Mouse (Mus musculus) limb, embryonic 14.5 days (tissue): ENCODE results near the gene Slc35e3. TPM values are rescaled to one million over a fixed set of nuclear protein-coding genes. Genes with fewer than 3 reads are reported as not detected.

Experiments
- ATAC-seq: fragments of 200-750 bp; cut with Nextera tagmentation; 2 replicates; pipeline ENCODE4 v1.8.0; 2017; ENCODE audit warnings: low read depth, moderate number of reproducible peaks, moderate TSS enrichment; ENCODE audit not compliant: low FRiP score
- DNase-seq: peaks from one replicate; pipeline ENCODE4 v3.0.0-alpha.2; 2015; ENCODE audit warnings: low spot score
- H3K27ac ChIP-seq: fragments of 300-500 bp; sonication (generic); replicated peaks from 2 replicates; pipeline ENCODE4 v1.5.1; 2014; ENCODE audit warnings: low read depth, mild to moderate bottlenecking, low read length, moderate library complexity, mixed read lengths
- H3K27me3 ChIP-seq: fragments of 300-500 bp; sonication (generic); 2 replicates; pipeline ENCODE4 v1.6.1; 2014; ENCODE audit warnings: low read length, mixed read lengths; ENCODE audit not compliant: control insufficient read depth, insufficient read depth
- H3K36me3 ChIP-seq: fragments of 300-500 bp; sonication (generic); 2 replicates; pipeline ENCODE4 v1.6.1; 2014; ENCODE audit warnings: mild to moderate bottlenecking, low read length, moderate library complexity, mixed read lengths; ENCODE audit not compliant: control insufficient read depth, insufficient read depth
- H3K4me1 ChIP-seq: fragments of 300-500 bp; sonication (generic); 2 replicates; pipeline ENCODE4 v1.6.1; 2014; ENCODE audit warnings: antibody characterized with exemption, low read length, mixed read lengths; ENCODE audit not compliant: control insufficient read depth, insufficient read depth
- H3K4me2 ChIP-seq: fragments of 300-500 bp; sonication (generic); replicated peaks from 2 replicates; pipeline ENCODE4 v1.6.1; 2014; ENCODE audit warnings: low read depth, mild to moderate bottlenecking, low read length, moderate library complexity; ENCODE audit not compliant: severe bottlenecking
- H3K4me3 ChIP-seq: fragments of 300-500 bp; sonication (generic); replicated peaks from 2 replicates; pipeline ENCODE4 v1.5.1; 2014; ENCODE audit warnings: low read length
- H3K9ac ChIP-seq: fragments of 300-500 bp; sonication (generic); 2 replicates; pipeline ENCODE4 v1.6.1; 2014; ENCODE audit warnings: mild to moderate bottlenecking, low read depth, low read length, moderate library complexity; ENCODE audit not compliant: severe bottlenecking
- H3K9me3 ChIP-seq: fragments of 300-500 bp; sonication (generic); 2 replicates; pipeline ENCODE4 v1.6.1; 2016; ENCODE audit warnings: low read length; ENCODE audit not compliant: control insufficient read depth
- POLR2A ChIP-seq: fragments of 200-500 bp; IDR thresholded peaks from 2 replicates; pipeline ENCODE4 v1.8.0; 2012; ENCODE audit warnings: inconsistent platforms, mild to moderate bottlenecking, moderate library complexity, borderline replicate concordance; ENCODE audit not compliant: insufficient read depth, insufficient read length; ENCODE audit errors: extremely low read depth
- WGBS: fragments of 180-500 bp; shearing (Covaris S2); extraction: QIAGEN DNeasy Blood & Tissue Kit; methylation state at CpG from one replicate; pipeline ENCODE4 v1.1.7; 2014; 5-methylcytosine and 5-hydroxymethylcytosine counted together
- polyA plus RNA-seq, 2 experiments: library from polyadenylated mRNA; depleted of rRNA in 1 of 2; stranded (reverse) in 1 of 2; unstranded in 1 of 2; fragments of >200 nt; fragmentation: Nextera tagmentation in 1 of 2; extraction: Ambion mirVana in 1 of 2; gene quantifications; 2 replicates each; pipeline versions ENCODE4 v1.2.1 to v1.2.3; 2012 to 2014

Gene Slc35e3
- polyA plus RNA-seq, 2 experiments, result 21.7 to 36.2 TPM

DNA sequence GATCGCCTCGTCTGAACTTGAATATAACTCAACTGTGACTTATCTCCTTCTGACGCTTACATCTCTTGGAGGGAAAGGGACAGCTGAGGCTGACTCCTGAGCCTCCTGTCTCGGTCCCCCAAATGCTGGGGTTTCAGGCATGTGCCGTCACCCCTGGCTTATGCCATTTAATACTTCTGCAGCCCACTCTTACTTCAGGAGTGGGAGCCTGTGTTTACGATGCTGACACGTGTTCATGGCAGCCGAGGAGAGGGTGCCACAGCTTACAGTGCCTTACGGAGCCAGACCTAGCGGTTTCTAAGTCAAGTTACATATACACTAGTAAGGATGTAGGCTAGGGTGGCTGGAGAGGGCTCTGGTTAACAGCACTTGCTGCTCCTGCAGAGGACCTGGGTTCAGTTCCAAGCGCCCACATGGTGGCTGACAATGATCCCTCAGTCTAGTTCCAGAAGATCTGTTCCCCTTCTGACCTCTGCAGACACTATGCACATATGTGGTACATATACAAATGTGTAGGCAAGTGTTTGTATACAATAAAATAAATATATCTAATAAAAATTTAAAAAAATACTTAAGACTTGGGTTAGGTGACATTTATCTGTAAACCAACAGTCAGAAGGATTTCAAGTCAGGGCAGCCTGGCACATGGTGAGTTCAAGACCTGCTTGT, 9.8 kb upstream of the Slc35e3 start:
- ATAC-seq, result no peak
- no peaks in the 10 kb centered on the region for H3K9me3 ChIP-seq
- H3K36me3 ChIP-seq, result peaks cover 92% of the 10 kb centered on the region
- no peaks in the 10 kb centered on the region for H3K27me3 ChIP-seq
- no peak overlapping the region for H3K4me3 ChIP-seq
- no peak for TF ChIP-seq POLR2A
- no peak overlapping the region for H3K4me2 ChIP-seq
- H3K27ac ChIP-seq, result no peak overlapping the region
- H3K9ac ChIP-seq, result no peak overlapping the region
- no peaks in the 10 kb centered on the region for H3K4me1 ChIP-seq
- no peak for DNase-seq
- 90% methylated on average over 11 of the region's 11 CpGs for WGBS

DNA sequence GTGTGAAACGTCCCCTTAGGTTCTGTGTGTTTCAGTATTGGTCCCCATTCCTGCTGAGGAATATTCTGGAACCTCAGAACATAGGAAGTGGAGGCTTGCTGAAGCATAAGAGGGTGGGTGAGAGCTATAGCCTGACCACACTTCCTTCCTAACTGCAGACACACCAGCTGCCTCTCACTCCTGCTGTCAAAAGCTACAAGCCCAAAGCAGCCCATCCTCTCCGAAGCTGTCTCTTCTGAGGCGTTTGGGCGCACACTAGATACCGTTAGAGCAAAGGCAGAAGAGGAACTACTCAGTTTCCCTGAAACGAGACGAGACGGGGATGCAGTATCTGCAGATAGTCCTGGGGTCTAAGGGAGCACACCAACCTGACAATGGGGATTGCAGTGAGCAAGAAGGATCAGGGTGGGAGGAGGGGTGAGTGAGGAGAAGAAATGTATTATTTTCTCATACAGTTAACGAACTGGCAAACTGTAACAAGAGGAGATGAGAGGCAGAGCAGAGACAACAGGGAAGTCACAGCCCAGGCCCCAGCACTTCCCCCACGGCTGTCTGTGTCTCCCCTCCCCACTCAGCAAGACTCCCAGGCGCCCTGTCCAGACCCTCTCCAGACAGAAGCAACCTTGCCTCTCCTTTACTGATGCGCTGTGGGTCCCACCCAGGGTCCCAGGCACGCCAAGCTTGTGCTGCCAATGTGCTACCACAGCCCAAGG, 9.1 kb upstream of the Slc35e3 start:
- WGBS, result 88% methylated on average over 13 of the region's 13 CpGs
- H3K9ac ChIP-seq, result no peak overlapping the region
- no peak overlapping the region for H3K4me2 ChIP-seq
- no peaks in the 10 kb centered on the region for H3K4me1 ChIP-seq
- peaks cover 90% of the 10 kb centered on the region for H3K36me3 ChIP-seq
- H3K27me3 ChIP-seq, result no peaks in the 10 kb centered on the region
- H3K9me3 ChIP-seq, result no peaks in the 10 kb centered on the region
- H3K27ac ChIP-seq, result no peak overlapping the region
- DNase-seq (no peak), ATAC-seq (no peak)
- no peak for TF ChIP-seq POLR2A
- H3K4me3 ChIP-seq, result no peak overlapping the region

DNA sequence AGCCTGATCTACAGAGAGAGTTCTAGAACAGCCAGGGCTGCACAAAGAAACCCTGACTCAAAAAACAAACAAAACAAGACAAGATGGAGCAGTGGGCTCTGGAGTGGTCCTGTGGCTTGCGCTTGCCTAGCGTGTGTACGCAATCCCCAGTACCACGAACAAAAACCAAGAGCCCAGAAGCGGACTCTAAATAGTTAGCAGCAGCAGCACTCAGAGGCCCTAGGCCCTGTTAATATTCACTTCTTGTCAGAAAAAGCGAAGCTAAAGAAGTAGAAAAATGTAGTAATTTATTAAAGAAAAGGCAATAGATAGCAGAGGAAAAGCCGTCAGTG, 8.4 kb upstream of the Slc35e3 start:
- WGBS, result 96% methylated on average over 7 of the region's 7 CpGs
- H3K36me3 ChIP-seq, result peaks cover 89% of the 10 kb centered on the region

DNA sequence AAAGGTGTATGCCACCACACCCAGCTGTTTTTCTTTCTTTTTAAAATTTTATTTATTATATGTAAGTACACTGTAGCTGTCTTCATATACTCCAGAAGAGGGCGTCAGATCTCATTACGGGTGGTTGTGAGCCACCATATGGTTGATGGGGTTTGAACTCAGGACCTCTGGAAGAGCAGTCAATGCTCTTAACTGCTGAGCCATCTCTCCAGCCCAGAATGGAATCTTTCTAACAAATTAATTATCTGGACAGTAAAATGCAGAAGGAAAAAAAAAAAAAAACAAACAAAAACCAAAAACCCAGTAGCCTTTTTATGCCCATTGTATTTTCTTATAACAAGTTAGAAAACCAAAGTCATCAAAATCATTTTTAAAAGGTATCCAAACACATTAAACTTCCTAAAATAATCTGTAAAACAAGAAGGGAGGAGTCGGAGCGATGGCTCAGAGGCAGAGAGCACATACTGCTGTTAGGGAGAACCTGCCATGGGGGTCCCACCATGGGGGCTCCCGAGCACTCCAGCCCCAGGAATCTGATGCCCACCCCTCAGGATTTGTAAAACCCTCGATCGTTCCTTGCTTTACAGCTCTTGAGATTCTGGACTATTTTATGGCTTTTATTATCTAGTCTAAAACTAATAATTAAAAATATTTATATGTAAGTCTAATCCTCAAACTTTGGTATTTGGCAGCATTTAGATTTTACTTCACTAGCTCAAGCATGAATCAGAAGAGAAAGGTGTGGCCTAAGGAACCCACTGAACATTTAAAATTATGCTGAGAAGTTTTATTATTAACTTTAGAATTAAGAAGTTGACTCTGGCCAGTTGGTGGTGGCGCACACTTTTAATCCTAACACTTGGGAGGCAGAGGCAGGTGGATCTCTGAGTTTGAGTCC, 7.8 kb upstream of the Slc35e3 start:
- DNase-seq (no peak), ATAC-seq (no peak)
- WGBS, result 88% methylated on average over 8 of the region's 8 CpGs
- H3K4me3 ChIP-seq, result no peak overlapping the region
- no peaks in the 10 kb centered on the region for H3K27me3 ChIP-seq
- H3K4me1 ChIP-seq, result no peaks in the 10 kb centered on the region
- no peak overlapping the region for H3K4me2 ChIP-seq
- H3K9me3 ChIP-seq, result no peaks in the 10 kb centered on the region
- H3K9ac ChIP-seq, result no peak overlapping the region
- no peak for TF ChIP-seq POLR2A
- H3K27ac ChIP-seq, result no peak overlapping the region
- peaks cover 85% of the 10 kb centered on the region for H3K36me3 ChIP-seq

More for the DNA sequence above, 8.4 kb upstream of the Slc35e3 start:
- no peaks in the 10 kb centered on the region for H3K4me1 ChIP-seq
- H3K9ac ChIP-seq, result no peak overlapping the region
- no peaks in the 10 kb centered on the region for H3K27me3 ChIP-seq
- no peak for DNase-seq
- H3K27ac ChIP-seq, result no peak overlapping the region
- no peak overlapping the region for H3K4me3 ChIP-seq
- no peak overlapping the region for H3K4me2 ChIP-seq
- ATAC-seq, result no peak
- no peaks in the 10 kb centered on the region for H3K9me3 ChIP-seq
- no peak for TF ChIP-seq POLR2A
